Mouse (Mus musculus) kidney, postnatal 0 days (tissue): ENCODE results near the gene Dock4. TPM values are rescaled to one million over a fixed set of nuclear protein-coding genes. Genes with fewer than 3 reads are reported as not detected.

Experiments used
- ATAC-seq: fragments of 200-750 bp; cut with Nextera tagmentation; replicated peaks from 2 replicates; pipeline ENCODE4 v1.8.0; 2017; ENCODE audit warnings: low read depth, moderate number of reproducible peaks, moderate TSS enrichment, moderate library complexity; ENCODE audit not compliant: low FRiP score
- DNase-seq: peaks from one replicate; pipeline ENCODE4 v3.0.0-alpha.2; 2016; ENCODE audit warnings: low spot score
- H3K27ac ChIP-seq: fragments of 300-500 bp; sonication (generic); 2 replicates; pipeline ENCODE4 v1.5.1; 2014; ENCODE audit warnings: mild to moderate bottlenecking
- H3K27me3 ChIP-seq: fragments of 300-500 bp; sonication (generic); 2 replicates; pipeline ENCODE4 v1.6.1; 2014; ENCODE audit warnings: low read length, mixed read lengths; ENCODE audit not compliant: insufficient read depth
- H3K36me3 ChIP-seq: fragments of 300-500 bp; sonication (generic); 2 replicates; pipeline ENCODE4 v1.6.1; 2014; ENCODE audit warnings: low read length, mixed read lengths; ENCODE audit not compliant: insufficient read depth
- H3K4me1 ChIP-seq: fragments of 300-500 bp; sonication (generic); replicated peaks from 2 replicates; pipeline ENCODE4 v1.6.1; 2014; ENCODE audit warnings: antibody characterized with exemption, low read length, mixed read lengths; ENCODE audit not compliant: insufficient read depth
- H3K4me2 ChIP-seq: fragments of 300-500 bp; sonication (generic); 2 replicates; pipeline ENCODE4 v1.6.1; 2014; ENCODE audit warnings: mild to moderate bottlenecking, low read length, moderate library complexity, mixed read lengths
- H3K4me3 ChIP-seq: fragments of 300-500 bp; sonication (generic); replicated peaks from 2 replicates; pipeline ENCODE4 v1.5.1; 2014; ENCODE audit warnings: low read depth, low read length
- H3K9ac ChIP-seq: fragments of 300-500 bp; sonication (generic); 2 replicates; pipeline ENCODE4 v1.6.1; 2014; ENCODE audit warnings: low read depth, low read length
- H3K9me3 ChIP-seq: fragments of 300-500 bp; sonication (generic); replicated peaks from 2 replicates; pipeline ENCODE4 v1.6.1; 2016; ENCODE audit warnings: low read length, inconsistent platforms, mixed read lengths
- CTCF ChIP-seq: IDR thresholded peaks from 2 replicates; pipeline ENCODE4 v1.5.1; 2016; ENCODE audit warnings: antibody characterized with exemption, low read depth, mild to moderate bottlenecking, moderate library complexity
- WGBS: fragments of 180-500 bp; shearing (Covaris S2); extraction: QIAGEN DNeasy Blood & Tissue Kit; methylation state at CpG from one replicate; pipeline ENCODE4 v1.1.7; 2014; 5-methylcytosine and 5-hydroxymethylcytosine counted together
- polyA plus RNA-seq: library from polyadenylated mRNA; unstranded; fragments of >200 nt; fragmentation: Nextera tagmentation; extraction: Ambion mirVana; gene quantifications from 2 replicates; pipeline ENCODE4 v1.2.1, GENCODE M21; 2015

Dock4 gene
- polyA plus RNA-seq, 1 experiment from 2014 or later, result 7.0 TPM

DNA sequence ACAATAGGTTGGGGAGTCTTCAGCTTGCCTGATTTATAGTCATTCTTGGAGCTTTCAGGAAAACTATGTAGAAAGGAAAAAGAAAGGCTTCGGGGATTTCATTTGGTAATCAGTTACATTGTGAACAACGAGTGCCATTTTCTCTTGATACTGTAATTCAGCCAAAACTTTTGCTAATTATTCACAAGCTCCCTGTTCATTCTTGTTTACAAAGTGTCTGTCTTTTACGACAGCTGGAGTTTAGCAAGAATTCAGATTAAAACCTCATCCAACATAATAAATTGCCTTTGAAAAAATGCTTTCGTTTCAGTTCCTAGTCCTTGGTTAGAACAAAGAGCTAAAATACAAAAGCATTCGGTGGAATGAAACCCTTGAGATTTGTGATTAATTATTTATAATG, 345.5 kb downstream of the Dock4 start:
- TF ChIP-seq CTCF, result no peak
- H3K9me3 ChIP-seq, result no peaks in the 10 kb centered on the region
- no peak overlapping the region for H3K4me2 ChIP-seq
- 39% methylated on average over 5 of the region's 5 CpGs for WGBS
- 0 out of 2 replicates have a peak, but pooled peaks cover 3% of the 10 kb centered on the region for H3K4me1 ChIP-seq
- H3K27me3 ChIP-seq, result no peaks in the 10 kb centered on the region
- DNase-seq (peak; percentile 75), ATAC-seq (no peak)
- H3K36me3 ChIP-seq, result no peaks in the 10 kb centered on the region
- H3K9ac ChIP-seq, result no peak overlapping the region
- no peak overlapping the region for H3K27ac ChIP-seq
- no peak overlapping the region for H3K4me3 ChIP-seq

DNA sequence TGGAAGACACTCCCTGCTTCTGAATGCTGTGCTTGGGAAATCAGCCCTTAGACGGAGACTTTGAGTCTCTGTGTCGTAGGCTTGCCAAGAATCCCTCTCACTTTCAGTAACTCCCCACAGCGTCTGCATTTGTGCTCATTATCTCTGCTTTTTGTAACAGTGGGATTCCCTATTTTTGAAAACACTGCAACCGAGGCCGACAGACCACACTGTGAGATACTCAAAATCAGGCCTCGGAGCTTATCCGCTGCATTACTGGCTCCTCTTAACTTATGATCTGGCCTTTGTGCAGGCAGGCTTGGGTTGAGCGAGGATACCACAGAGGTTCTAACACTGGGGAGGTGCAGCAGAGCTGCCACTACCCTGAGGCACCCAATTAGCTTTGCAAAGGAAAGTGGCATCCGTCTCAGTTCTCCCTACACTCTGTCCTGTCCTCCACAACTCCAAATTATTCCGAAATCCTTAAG, 346.5 kb downstream of the Dock4 start:
- Histone ChIP-seq H3K36me3 (no peaks in the 10 kb centered on the region), H3K27ac (no peak overlapping the region), H3K4me3 (no peak overlapping the region), H3K9me3 (no peaks in the 10 kb centered on the region), H3K9ac (no peak overlapping the region), H3K4me1 (peaks cover 11% of the 10 kb centered on the region; the same call in 1 of the 2 replicates), H3K4me2 (no peak overlapping the region), H3K27me3 (no peaks in the 10 kb centered on the region)
- DNase-seq (no peak), ATAC-seq (no peak)
- TF ChIP-seq CTCF, result no peak
- WGBS, result 70% methylated on average over 10 of the region's 10 CpGs

DNA sequence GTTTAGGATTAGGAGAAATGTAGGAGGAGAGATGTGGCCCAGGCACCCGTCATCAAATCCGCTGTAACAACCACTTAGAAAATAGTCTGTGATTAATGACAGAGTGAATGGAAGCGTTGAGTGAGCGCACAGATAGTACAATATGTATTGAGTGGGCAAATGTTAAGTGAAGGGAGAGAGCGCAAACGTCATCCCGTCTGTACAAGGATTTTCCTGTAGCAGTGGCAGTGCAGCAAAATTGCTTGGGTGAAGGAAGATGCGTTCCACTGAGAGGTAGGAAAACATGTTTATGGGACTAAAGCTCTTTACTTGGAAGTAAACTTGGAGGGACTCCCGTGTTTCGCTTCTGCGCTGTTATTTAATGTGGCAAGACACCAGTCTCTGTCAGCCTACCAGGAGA, 348.3 kb downstream of the Dock4 start:
- no peaks in the 10 kb centered on the region for H3K36me3 ChIP-seq
- H3K27ac ChIP-seq, result no peak overlapping the region
- no peak for TF ChIP-seq CTCF
- H3K27me3 ChIP-seq, result no peaks in the 10 kb centered on the region
- H3K4me2 ChIP-seq, result no peak overlapping the region
- no peak for ATAC-seq
- no peak overlapping the region for H3K4me3 ChIP-seq
- H3K9ac ChIP-seq, result no peak overlapping the region
- no peaks in the 10 kb centered on the region for H3K9me3 ChIP-seq
- no peak for DNase-seq
- WGBS, result 79% methylated on average over 11 of the region's 11 CpGs
- peaks cover 14% of the 10 kb centered on the region for H3K4me1 ChIP-seq

DNA sequence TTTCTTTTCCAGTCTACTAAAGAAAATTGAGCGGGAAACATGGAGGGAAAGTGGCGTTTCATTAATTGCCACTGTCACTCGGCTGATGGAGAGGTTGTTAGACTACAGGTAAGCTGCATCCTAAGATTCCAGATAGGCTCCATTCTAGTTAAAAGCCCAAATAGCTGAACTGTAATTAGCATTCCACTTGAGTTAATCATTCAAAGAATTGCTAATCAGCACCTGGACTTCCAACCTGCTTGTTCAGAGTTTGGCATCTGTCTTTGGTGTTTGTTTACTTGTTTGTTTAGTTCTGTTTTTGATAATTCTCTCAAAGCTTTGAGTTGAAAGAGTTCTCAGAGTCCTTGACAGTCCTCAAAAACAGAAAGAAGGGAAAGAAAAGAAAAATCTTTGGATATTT, 349.0 kb downstream of the Dock4 start:
- H3K4me1 ChIP-seq, result peaks cover 14% of the 10 kb centered on the region
- TF ChIP-seq CTCF, result no peak
- ATAC-seq (no peak), DNase-seq (peak; percentile 29)
- H3K4me3 ChIP-seq, result no peak overlapping the region
- 69% methylated on average over 3 of the region's 3 CpGs for WGBS
- H3K9me3 ChIP-seq, result no peaks in the 10 kb centered on the region
- 0 out of 2 replicates have a peak overlapping the region, but pooled peaks have one; percentile 62 for H3K27ac ChIP-seq
- no peaks in the 10 kb centered on the region for H3K27me3 ChIP-seq
- no peak overlapping the region for H3K4me2 ChIP-seq
- H3K36me3 ChIP-seq, result no peaks in the 10 kb centered on the region
- H3K9ac ChIP-seq, result no peak overlapping the region

DNA sequence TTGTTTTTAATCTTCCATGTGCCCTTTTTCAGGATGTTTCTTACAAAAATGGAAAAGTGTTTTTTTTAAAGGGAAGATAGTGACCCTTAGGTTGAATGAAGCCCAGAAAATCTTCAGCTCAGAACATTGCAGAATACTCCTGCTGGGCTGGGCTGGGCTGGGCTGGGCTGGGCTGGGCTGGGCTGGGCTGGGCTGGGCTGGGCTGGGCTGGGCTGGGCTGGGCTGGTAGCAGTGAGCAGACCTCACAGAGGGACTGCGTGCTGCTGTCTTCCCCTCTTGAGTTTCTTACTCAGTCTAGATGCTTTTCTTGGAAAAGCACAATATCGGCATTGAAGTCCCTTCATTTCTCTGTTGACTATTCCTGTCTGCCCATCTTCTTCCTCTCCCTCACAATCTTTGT, 350.0 kb downstream of the Dock4 start:
- H3K4me1 ChIP-seq, result peaks cover 14% of the 10 kb centered on the region
- no peak overlapping the region for H3K27ac ChIP-seq
- H3K4me2 ChIP-seq, result no peak overlapping the region
- no peak for TF ChIP-seq CTCF
- ATAC-seq (no peak), DNase-seq (no peak)
- H3K4me3 ChIP-seq, result no peak overlapping the region
- no peaks in the 10 kb centered on the region for H3K27me3 ChIP-seq
- WGBS, result 47% methylated on average over 2 of the region's 2 CpGs
- H3K9ac ChIP-seq, result no peak overlapping the region
- no peaks in the 10 kb centered on the region for H3K36me3 ChIP-seq
- no peaks in the 10 kb centered on the region for H3K9me3 ChIP-seq

DNA sequence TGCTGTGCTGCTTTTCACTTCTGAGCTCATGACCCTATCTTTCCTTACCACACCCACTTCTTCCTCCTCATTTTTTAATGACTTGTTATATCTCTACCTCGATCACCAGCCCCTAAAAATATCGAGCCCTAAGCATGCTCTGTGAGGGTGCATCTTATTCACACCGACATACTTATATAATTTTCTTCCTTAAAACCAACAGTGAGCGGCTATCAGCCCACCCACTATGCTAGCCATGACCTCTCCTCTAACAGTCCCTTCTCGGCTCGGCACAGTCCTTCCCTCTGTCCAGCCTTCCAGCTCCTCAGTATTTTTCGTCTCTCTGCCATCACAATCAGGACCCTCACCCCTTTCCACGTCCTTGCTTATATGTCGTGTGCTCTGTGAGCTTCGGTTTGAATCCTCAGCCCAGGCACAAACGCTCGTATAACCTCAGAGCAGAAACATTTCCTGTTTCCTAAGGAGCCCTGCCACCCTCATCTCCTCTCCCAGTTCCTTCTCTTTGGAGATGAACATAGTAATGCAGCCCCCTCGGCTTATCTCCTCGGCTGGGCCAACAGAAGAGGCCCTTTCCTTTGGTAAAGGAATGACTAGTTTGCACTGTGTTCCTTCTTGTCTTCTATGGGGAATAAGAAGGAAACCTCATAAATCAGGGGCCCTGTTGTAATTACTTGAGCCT, 351.2 kb downstream of the Dock4 start:
- 40% methylated on average over 14 of the region's 14 CpGs for WGBS
- no peaks in the 10 kb centered on the region for H3K36me3 ChIP-seq
- H3K4me1 ChIP-seq, result peaks cover 14% of the 10 kb centered on the region
- no peak for TF ChIP-seq CTCF
- no peak overlapping the region for H3K4me3 ChIP-seq
- DNase-seq (peak; percentile 31), ATAC-seq (no peak)
- H3K9ac ChIP-seq, result no peak overlapping the region
- H3K4me2 ChIP-seq, result no peak overlapping the region
- H3K27ac ChIP-seq, result no peak overlapping the region
- H3K27me3 ChIP-seq, result no peaks in the 10 kb centered on the region
- no peaks in the 10 kb centered on the region for H3K9me3 ChIP-seq
